Mouse (Mus musculus) right cerebral cortex, adult 18-20 months (tissue): ENCODE measurements around the gene Etv6.

Source experiments
- DNase-seq: peaks from one replicate; pipeline ENCODE4 v3.0.0; 2022; ENCODE audit warnings: mixed read lengths

Gene Etv6

GRCm38 (mm10) chr6:134273884-134274283 lies 238.4 kb downstream of the Etv6 start:
- no peak for DNase-seq

GRCm38 (mm10) chr6:134276954-134277353 lies 241.5 kb downstream of the Etv6 start:
- DNase-seq: no peak

GRCm38 (mm10) chr6:134282095-134282494 lies 246.6 kb downstream of the Etv6 start:
- no peak for DNase-seq

GRCm38 (mm10) chr6:134291823-134292222 lies 256.3 kb downstream of the Etv6 start:
- no peak for DNase-seq

- no peak for DNase-seq
Measured at GRCm38 (mm10) chr6:134292404-134292803, 256.9 kb downstream of the Etv6 start.

GRCm38 (mm10) chr6:134293615-134294508 lies 258.4 kb downstream of the Etv6 start:
- DNase-seq: no peak

- no peak for DNase-seq
Measured at GRCm38 (mm10) chr6:134297884-134298619, 262.6 kb downstream of the Etv6 start.

- no peak for DNase-seq
Measured at GRCm38 (mm10) chr6:134301951-134302350, 266.5 kb downstream of the Etv6 start.

- no peak for DNase-seq
Measured at GRCm38 (mm10) chr6:134311346-134311745, 275.8 kb downstream of the Etv6 start.

- DNase-seq: no peak
Measured at GRCm38 (mm10) chr6:134312571-134312970, 277.1 kb downstream of the Etv6 start.

- DNase-seq: peak; percentile 59
Measured at GRCm38 (mm10) chr6:134317371-134317770, 281.9 kb downstream of the Etv6 start.
